Mouse (Mus musculus): ENCODE data around the gene Cisd1.

DNA sequence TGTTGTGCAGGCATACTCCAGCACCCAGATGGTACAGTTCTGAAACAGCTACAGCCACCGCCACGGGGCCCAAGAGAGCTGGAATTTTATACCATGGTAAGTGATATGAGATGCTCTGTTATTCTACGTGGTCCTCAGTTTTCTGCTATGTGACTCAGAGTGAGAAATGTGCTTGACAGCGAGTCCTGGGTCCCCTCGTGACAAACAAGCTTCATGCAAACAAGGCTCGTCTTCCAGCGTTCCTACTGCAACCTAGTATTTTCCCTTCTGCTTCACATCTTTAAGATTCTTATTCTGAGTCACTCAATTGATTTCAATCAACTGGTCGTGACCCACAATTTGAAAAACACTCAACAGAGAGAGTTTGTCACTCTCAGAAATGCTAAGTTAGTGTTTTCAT lies 18.7 kb upstream of the Cisd1 start:
- TF ChIP-seq CTCF (IDR thresholded peaks at IDR 0.05) (no peak), EP300 (IDR thresholded peaks at IDR 0.05) (no peak)
